Mouse (Mus musculus) CH12.LX (cell line): ENCODE measurements at regions not wholly inside any gene's neighbourhood (a gene's known extent, or its start where the extent isn't known, plus 50 kb on each side); places are given as distances from the start of the nearest gene placed in this dataset.

ENCODE experiments used
- CTCF ChIP-seq, 2 experiments: IDR thresholded peaks in 1 of 2; conservative IDR thresholded peaks in 1 of 2; 2 replicates each; pipeline ENCODE4 v1.5.1; 2011 to 2012; ENCODE audit warnings: low read depth in 2 of 2, low read length in 2 of 2, improper control_type of control experiment in 1 of 2, inconsistent platforms in 1 of 2, mild to moderate bottlenecking in 1 of 2, moderate library complexity in 1 of 2
- POLR2A ChIP-seq: IDR thresholded peaks from 2 replicates; pipeline ENCODE4 v1.6.1; 2011; ENCODE audit warnings: low read depth, mild to moderate bottlenecking, improper control_type of control experiment, low read length

DNA sequence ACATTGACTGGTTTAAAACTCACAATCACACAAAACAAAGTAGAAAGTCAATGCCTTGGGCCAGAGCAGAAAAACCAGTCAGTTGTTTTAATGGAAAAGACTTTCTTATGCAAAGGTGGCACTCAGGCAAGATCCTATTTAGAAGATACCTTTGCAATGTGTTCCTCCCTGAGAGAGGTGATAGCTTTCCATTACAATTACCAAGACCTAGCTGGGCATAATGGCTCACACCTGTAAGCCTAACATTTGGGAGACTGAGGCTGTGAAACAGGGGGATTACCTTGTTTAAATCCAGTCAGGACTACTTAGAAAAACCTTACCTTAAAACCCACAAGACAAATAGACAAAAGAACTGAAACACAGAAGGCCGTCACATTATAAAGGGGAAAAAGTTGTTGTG is 57.9 kb upstream of the Nabp1 start:
- TF ChIP-seq CTCF (conservative IDR thresholded peaks at IDR 0.05 in 1 of 2, IDR thresholded peaks at IDR 0.05 in 1 of 2; ENCODE audit: low read depth in 2 of 2, low read length in 2 of 2), result no peak
- no peak for TF ChIP-seq POLR2A
